In genomic region chr8:108246934-108247417, GRCm38 (mm10) we compare ENCODE assay signal across 13 mouse cellular contexts.
DNase-seq lines count a peak whose midpoint lies in the region; ATAC-seq and TF ChIP-seq lines count a peak whose summit lies in the region.
"Had no signal": no experiment of that assay in that cellular context is flagged by ENCODE, and none has a peak within 500 bp of the region (broad histone marks: within the 10 kb centered on the region; RNA-seq: fewer than 3 reads in every experiment).

No protein-coding gene starts in this region.

- H3K27me3 ChIP-seq in intestine, embryonic 14.5 days (replicated peaks; ENCODE audit: control insufficient read depth, insufficient read depth, low read length): no peaks in the 10 kb centered on the region
- no peaks in the 10 kb centered on the region for H3K27me3 ChIP-seq in intestine, embryonic 15.5 days (replicated peaks)
- H3K27me3 ChIP-seq in forebrain, embryonic 14.5 days (replicated peaks; ENCODE audit: control insufficient read depth, insufficient read depth, low read length): 0 out of 2 replicates have a peak, but pooled peaks cover 8% of the 10 kb centered on the region
- peaks cover 6% of the 10 kb centered on the region for H3K27me3 ChIP-seq in hindbrain, embryonic 16.5 days (replicated peaks; ENCODE audit: control insufficient read depth, insufficient read depth, low read length)
- H3K27me3 ChIP-seq in midbrain, postnatal 0 days (ENCODE audit: insufficient read depth, low read length): peaks cover 2% of the 10 kb centered on the region; the same call in 1 of the 2 replicates
- H3K27me3 ChIP-seq: embryonic facial prominence, embryonic 12.5 days had no signal

- TF ChIP-seq CTCF in midbrain, postnatal 0 days (IDR thresholded peaks at IDR 0.05): no peak

- peaks cover 16% of the 10 kb centered on the region for H3K4me1 ChIP-seq in intestine, embryonic 14.5 days (replicated peaks; ENCODE audit: control insufficient read depth, insufficient read depth, low read length)
- H3K4me1 ChIP-seq in intestine, embryonic 15.5 days (replicated peaks): peaks cover 5% of the 10 kb centered on the region
- H3K4me1 ChIP-seq in forebrain, embryonic 14.5 days (ENCODE audit: control insufficient read depth, insufficient read depth, low read length): peaks cover 20% of the 10 kb centered on the region; the same call in 1 of the 2 replicates
- H3K4me1 ChIP-seq in hindbrain, embryonic 16.5 days (ENCODE audit: control insufficient read depth, insufficient read depth, low read depth, low read length): peaks cover 14% of the 10 kb centered on the region
- H3K4me1 ChIP-seq in midbrain, postnatal 0 days (ENCODE audit: insufficient read depth, low read length): no peaks in the 10 kb centered on the region

- intact Hi-C loops in left cerebral cortex, postnatal 10 days (cut with DNase I): loop anchor here (5.0 kb wide), 1 partner anchor 450 kb away; no protein-coding TSS in a partner anchor
- intact Hi-C loops in gastrocnemius, postnatal 14 days (cut with DNase I; ENCODE audit: low total_unique reads): no loop called here

- 71% methylated on average over 7 of the region's 7 CpGs for WGBS in intestine, embryonic 14.5 days
- WGBS in intestine, embryonic 15.5 days: 70% methylated on average over 7 of the region's 7 CpGs
- WGBS in forebrain, embryonic 14.5 days: 12% methylated on average over 7 of the region's 7 CpGs
- 34% methylated on average over 7 of the region's 7 CpGs for WGBS in hindbrain, embryonic 16.5 days
- 34% methylated on average over 7 of the region's 7 CpGs for WGBS in midbrain, postnatal 0 days

- H3K27ac ChIP-seq in intestine, embryonic 14.5 days (ENCODE audit: low read depth): no peak overlapping the region
- no peak overlapping the region for H3K27ac ChIP-seq in intestine, embryonic 15.5 days
- peak overlapping the region; percentile 88 for H3K27ac ChIP-seq in forebrain, embryonic 14.5 days (ENCODE audit: low read depth, low read length)
- H3K27ac ChIP-seq in hindbrain, embryonic 16.5 days (ENCODE audit: low read depth, low read length): peak overlapping the region; percentile 59; the same call in 1 of the 2 replicates
- peak overlapping the region; percentile 83 for H3K27ac ChIP-seq in midbrain, postnatal 0 days (ENCODE audit: low read depth, low read length)
- H3K27ac ChIP-seq: liver, embryonic 14.5 days had no signal

- H3K4me3 ChIP-seq in intestine, embryonic 14.5 days (ENCODE audit: low read depth, low read length): no peak overlapping the region
- H3K4me3 ChIP-seq in intestine, embryonic 15.5 days (replicated peaks): no peak overlapping the region
- H3K4me3 ChIP-seq in forebrain, embryonic 14.5 days (ENCODE audit: low read depth, low read length): no peak overlapping the region
- H3K4me3 ChIP-seq in hindbrain, embryonic 16.5 days (ENCODE audit: low read length): no peak overlapping the region
- no peak overlapping the region for H3K4me3 ChIP-seq in midbrain, postnatal 0 days (ENCODE audit: low read depth, low read length)
- H3K4me3 ChIP-seq: embryonic facial prominence, embryonic 12.5 days had no signal

- no peaks in the 10 kb centered on the region for H3K9me3 ChIP-seq in intestine, embryonic 14.5 days (ENCODE audit: control insufficient read depth, low read length)
- no peaks in the 10 kb centered on the region for H3K9me3 ChIP-seq in intestine, embryonic 15.5 days
- no peaks in the 10 kb centered on the region for H3K9me3 ChIP-seq in forebrain, embryonic 14.5 days (replicated peaks; ENCODE audit: control insufficient read depth, low read length)
- H3K9me3 ChIP-seq in hindbrain, embryonic 16.5 days (ENCODE audit: control insufficient read depth, low read length): no peaks in the 10 kb centered on the region
- no peaks in the 10 kb centered on the region for H3K9me3 ChIP-seq in midbrain, postnatal 0 days (ENCODE audit: low read length)
- H3K9me3 ChIP-seq: embryonic facial prominence, embryonic 12.5 days had no signal

- H3K4me2 ChIP-seq in intestine, embryonic 14.5 days (ENCODE audit: low read length): 0 out of 2 replicates have a peak overlapping the region, but pooled peaks have one; percentile 36
- no peak overlapping the region for H3K4me2 ChIP-seq in intestine, embryonic 15.5 days (replicated peaks)
- H3K4me2 ChIP-seq in forebrain, embryonic 14.5 days (ENCODE audit: low read length): peak overlapping the region; percentile 34; the same call in 1 of the 2 replicates
- H3K4me2 ChIP-seq in hindbrain, embryonic 16.5 days (ENCODE audit: low read length): no peak overlapping the region
- H3K4me2 ChIP-seq in midbrain, postnatal 0 days (ENCODE audit: low read depth, low read length, poor library complexity, severe bottlenecking): peak overlapping the region; percentile 22; the same call in 1 of the 2 replicates
- H3K4me2 ChIP-seq: embryonic facial prominence, embryonic 12.5 days had no signal

- H3K9ac ChIP-seq in intestine, embryonic 14.5 days (ENCODE audit: low read length): no peak overlapping the region
- no peak overlapping the region for H3K9ac ChIP-seq in intestine, embryonic 15.5 days
- H3K9ac ChIP-seq in forebrain, embryonic 14.5 days (ENCODE audit: low read length): no peak overlapping the region
- no peak overlapping the region for H3K9ac ChIP-seq in hindbrain, embryonic 16.5 days (ENCODE audit: low read depth, low read length)
- 0 out of 2 replicates have a peak overlapping the region, but pooled peaks have one; percentile 19 for H3K9ac ChIP-seq in midbrain, postnatal 0 days (replicated peaks; ENCODE audit: low read length, poor library complexity, severe bottlenecking)
- H3K9ac ChIP-seq: embryonic facial prominence, embryonic 12.5 days; liver, embryonic 14.5 days had no signal

- no peak for ATAC-seq in intestine, embryonic 14.5 days (replicated peaks; ENCODE audit: low FRiP score, low TSS enrichment, low read depth)
- no peak for ATAC-seq in intestine, embryonic 15.5 days
- no peak; the same call in 1 of the 2 replicates for ATAC-seq in forebrain, embryonic 14.5 days
- ATAC-seq in hindbrain, embryonic 16.5 days: no peak
- no peak for ATAC-seq in midbrain, postnatal 0 days (ENCODE audit: low FRiP score)

- no peaks in the 10 kb centered on the region for H3K36me3 ChIP-seq in intestine, embryonic 14.5 days (ENCODE audit: control insufficient read depth, insufficient read depth, low read length)
- H3K36me3 ChIP-seq in intestine, embryonic 15.5 days: no peaks in the 10 kb centered on the region
- H3K36me3 ChIP-seq in forebrain, embryonic 14.5 days (ENCODE audit: control insufficient read depth, insufficient read depth, low read length): no peaks in the 10 kb centered on the region
- H3K36me3 ChIP-seq in hindbrain, embryonic 16.5 days (ENCODE audit: control insufficient read depth, insufficient read depth, low read length): no peaks in the 10 kb centered on the region
- H3K36me3 ChIP-seq in midbrain, postnatal 0 days (ENCODE audit: insufficient read depth, low read length): no peaks in the 10 kb centered on the region
- H3K36me3 ChIP-seq: embryonic facial prominence, embryonic 12.5 days had no signal

- no peak for DNase-seq in intestine, embryonic 14.5 days (ENCODE audit: low spot score)
- no peak for DNase-seq in forebrain, embryonic 14.5 days (ENCODE audit: low spot score)
- DNase-seq in midbrain, postnatal 0 days (ENCODE audit: low spot score): no peak
- no peak for DNase-seq in left cerebral cortex, postnatal 10 days (ENCODE audit: extremely low spot score in 1 of 2, low spot score in 2 of 2)
- no peak for DNase-seq in right cerebral cortex, postnatal 25 days
- no peak for DNase-seq in gastrocnemius, postnatal 14 days
- DNase-seq: cerebellum, postnatal 36 days; kidney, postnatal 10 days; lung, postnatal 4 days had no signal

Comparison
In these comparisons a context has a peak if more than half of its experiments do, and no peak if none do; other contexts are left out.
1. H3K4me2 ChIP-seq: peak in intestine, embryonic 14.5 days (single experiment), forebrain, embryonic 14.5 days (single experiment) and midbrain, postnatal 0 days (single experiment); none in intestine, embryonic 15.5 days (single experiment) and hindbrain, embryonic 16.5 days (single experiment).
2. H3K27ac ChIP-seq: peak in forebrain, embryonic 14.5 days (single experiment), hindbrain, embryonic 16.5 days (single experiment) and midbrain, postnatal 0 days (single experiment); none in intestine, embryonic 14.5 days (single experiment) and intestine, embryonic 15.5 days (single experiment).